Mouse (Mus musculus) liver, adult 2 months (tissue): ENCODE data around the gene Foxp1.

ENCODE experiments used
- CTCF ChIP-seq: fragments of 200-500 bp; IDR thresholded peaks from 2 replicates; pipeline ENCODE4 v1.5.1; 2011; ENCODE audit warnings: low read depth, low read length, control low read depth
- POLR2A ChIP-seq: fragments of 200-500 bp; IDR thresholded peaks from 2 replicates; pipeline ENCODE4 v1.6.1; 2011; ENCODE audit warnings: low read length, control low read depth; ENCODE audit not compliant: insufficient read depth; ENCODE audit errors: extremely low read depth

DNA sequence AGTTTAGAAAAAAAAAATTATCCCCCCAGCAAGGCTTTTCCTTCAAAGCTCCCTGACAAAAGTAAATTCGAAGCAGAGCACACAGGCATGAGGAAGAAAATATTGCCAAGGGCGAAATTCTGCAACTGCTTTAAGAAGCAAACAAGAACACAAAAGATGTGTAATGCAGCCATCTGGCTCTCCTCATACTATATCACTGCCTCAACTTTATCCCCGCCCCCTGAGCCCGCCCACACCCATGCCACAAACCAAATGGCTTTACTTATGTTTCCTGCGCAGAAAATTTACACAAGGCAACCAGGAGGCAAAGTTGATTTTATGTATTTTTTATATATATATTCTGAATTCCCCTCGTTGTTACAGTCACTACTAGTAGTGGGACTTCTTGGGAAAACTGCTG, 252.6 kb downstream of the Foxp1 start:
- TF ChIP-seq CTCF (no peak), POLR2A (no peak)
